Mouse (Mus musculus): ENCODE results near the gene Raet1e. TPM values are rescaled to one million over a fixed set of nuclear protein-coding genes. Genes with fewer than 3 reads are reported as not detected.
"Not testable (repeated sequence)": the region's sequence is repeated elsewhere in the genome, so short reads cannot be mapped to it uniquely, and the experiment has no call there.

The Raet1e gene
- polyA plus RNA-seq (2014; fragmentation: Nextera tagmentation; extraction: Ambion mirVana): 6.1 and 7.9 TPM in 2 replicates

GRCm38 (mm10) chr10:22158310-22158999 lies at the start of gene Raet1e, which contains the start of gene H60b:
Raet1e (plus strand) TSS chr10:22158569.
H60b (plus strand) TSS chr10:22158586.
- H3K4me1 ChIP-seq (ENCODE audit: control insufficient read depth, insufficient read depth, low read length); H3K27ac ChIP-seq (ENCODE audit: low read depth, low read length); H3K9me3 ChIP-seq (replicated peaks; ENCODE audit: control insufficient read depth, low read length); H3K36me3 ChIP-seq (ENCODE audit: control insufficient read depth, insufficient read depth, low read length); H3K9ac ChIP-seq (ENCODE audit: low read depth, low read length): not testable (repeated sequence)
- peak within 1 kb of the TSS; percentile 71 for H3K4me2 ChIP-seq
- peak within 1 kb of the TSS; percentile 47 for H3K4me3 ChIP-seq (ENCODE audit: low read depth, low read length)
- H3K27me3 ChIP-seq (ENCODE audit: control insufficient read depth, insufficient read depth, low read length): peaks cover 48% of the 10 kb centered on the region
- under 1% methylated on average over 48 of the region's 48 CpGs for WGBS (ENCODE audit: insufficient replicate concordance)
- ATAC-seq (replicated peaks; ENCODE audit: insufficient number of reproducible peaks, low FRiP score, low TSS enrichment): peak; percentile 59; the same call in 1 of the 2 replicates

- Histone ChIP-seq H3K9ac (ENCODE audit: low read depth, low read length) (peak overlapping the region; percentile 58), H3K4me3 (ENCODE audit: low read depth, low read length) (peak overlapping the region; percentile 32), H3K9me3 (replicated peaks; ENCODE audit: control insufficient read depth, low read length) (no peaks in the 10 kb centered on the region), H3K36me3 (ENCODE audit: control insufficient read depth, insufficient read depth, low read length) (no peaks in the 10 kb centered on the region), H3K4me1 (ENCODE audit: control insufficient read depth, insufficient read depth, low read length) (no peaks in the 10 kb centered on the region), H3K27me3 (ENCODE audit: control insufficient read depth, insufficient read depth, low read length) (no peaks in the 10 kb centered on the region), H3K4me2 (peak overlapping the region; percentile 62), H3K27ac (ENCODE audit: low read depth, low read length) (no peak overlapping the region)
- ATAC-seq (replicated peaks; ENCODE audit: insufficient number of reproducible peaks, low FRiP score, low TSS enrichment): no peak; the same call in 1 of the 2 replicates
- WGBS (ENCODE audit: insufficient replicate concordance): under 1% methylated on average over 19 of the region's 19 CpGs
Observed at GRCm38 (mm10) chr10:22140665-22141280, 17.6 kb upstream of the Raet1e start.

- not testable (repeated sequence) for H3K27me3 ChIP-seq (ENCODE audit: control insufficient read depth, insufficient read depth, low read length); H3K9ac ChIP-seq (ENCODE audit: low read depth, low read length); ATAC-seq (replicated peaks; ENCODE audit: insufficient number of reproducible peaks, low FRiP score, low TSS enrichment); H3K4me2 ChIP-seq; H3K27ac ChIP-seq (ENCODE audit: low read depth, low read length); H3K4me3 ChIP-seq (ENCODE audit: low read depth, low read length); H3K4me1 ChIP-seq (ENCODE audit: control insufficient read depth, insufficient read depth, low read length); H3K9me3 ChIP-seq (replicated peaks; ENCODE audit: control insufficient read depth, low read length); H3K36me3 ChIP-seq (ENCODE audit: control insufficient read depth, insufficient read depth, low read length)
- 78% methylated on average over 1 of the region's 1 CpGs for WGBS (ENCODE audit: insufficient replicate concordance)
Observed at GRCm38 (mm10) chr10:22142194-22142593, 16.2 kb upstream of the Raet1e start.

DNA sequence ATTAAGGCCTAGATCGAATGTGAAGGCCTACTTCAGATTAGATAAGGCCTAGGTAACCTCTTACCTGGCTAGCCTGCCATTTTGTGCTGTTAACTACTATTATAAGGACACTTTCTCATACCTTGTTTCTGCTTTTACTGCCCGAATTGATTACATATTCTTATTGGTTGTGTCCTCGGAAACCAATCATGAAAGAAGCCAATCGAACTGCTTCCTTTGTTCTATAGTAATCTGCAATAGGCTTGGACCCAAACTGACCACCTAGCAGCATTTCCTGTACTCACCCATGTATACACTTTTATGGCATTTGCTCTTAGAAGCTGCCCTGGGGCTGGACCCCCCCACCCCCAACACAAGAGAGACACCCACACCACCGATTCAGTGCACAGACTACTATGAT lies 15.4 kb upstream of the Raet1e start:
- Histone ChIP-seq H3K27me3 (ENCODE audit: control insufficient read depth, insufficient read depth, low read length) (no peaks in the 10 kb centered on the region), H3K27ac (ENCODE audit: low read depth, low read length) (no peak overlapping the region), H3K4me3 (ENCODE audit: low read depth, low read length) (no peak overlapping the region), H3K4me1 (ENCODE audit: control insufficient read depth, insufficient read depth, low read length) (no peaks in the 10 kb centered on the region), H3K9me3 (replicated peaks; ENCODE audit: control insufficient read depth, low read length) (no peaks in the 10 kb centered on the region), H3K36me3 (ENCODE audit: control insufficient read depth, insufficient read depth, low read length) (no peaks in the 10 kb centered on the region), H3K9ac (ENCODE audit: low read depth, low read length) (no peak overlapping the region), H3K4me2 (no peak overlapping the region)
- 72% methylated on average over 5 of the region's 5 CpGs for WGBS (ENCODE audit: insufficient replicate concordance)
- no peak for ATAC-seq (replicated peaks; ENCODE audit: insufficient number of reproducible peaks, low FRiP score, low TSS enrichment)

- Histone ChIP-seq H3K36me3 (ENCODE audit: control insufficient read depth, insufficient read depth, low read length) (no peaks in the 10 kb centered on the region), H3K9ac (ENCODE audit: low read depth, low read length) (peak overlapping the region; percentile 74), H3K27me3 (ENCODE audit: control insufficient read depth, insufficient read depth, low read length) (peaks cover 26% of the 10 kb centered on the region), H3K9me3 (replicated peaks; ENCODE audit: control insufficient read depth, low read length) (no peaks in the 10 kb centered on the region), H3K27ac (ENCODE audit: low read depth, low read length) (peak overlapping the region; percentile 36; the same call in 1 of the 2 replicates), H3K4me1 (ENCODE audit: control insufficient read depth, insufficient read depth, low read length) (peaks cover 6% of the 10 kb centered on the region), H3K4me2 (peak overlapping the region; percentile 95), H3K4me3 (ENCODE audit: low read depth, low read length) (peak overlapping the region; percentile 71)
- WGBS (ENCODE audit: insufficient replicate concordance): under 1% methylated on average over 47 of the region's 50 CpGs
- ATAC-seq (replicated peaks; ENCODE audit: insufficient number of reproducible peaks, low FRiP score, low TSS enrichment): peak; percentile 81
Observed at GRCm38 (mm10) chr10:22148441-22149072, 9.8 kb upstream of the Raet1e start.

DNA sequence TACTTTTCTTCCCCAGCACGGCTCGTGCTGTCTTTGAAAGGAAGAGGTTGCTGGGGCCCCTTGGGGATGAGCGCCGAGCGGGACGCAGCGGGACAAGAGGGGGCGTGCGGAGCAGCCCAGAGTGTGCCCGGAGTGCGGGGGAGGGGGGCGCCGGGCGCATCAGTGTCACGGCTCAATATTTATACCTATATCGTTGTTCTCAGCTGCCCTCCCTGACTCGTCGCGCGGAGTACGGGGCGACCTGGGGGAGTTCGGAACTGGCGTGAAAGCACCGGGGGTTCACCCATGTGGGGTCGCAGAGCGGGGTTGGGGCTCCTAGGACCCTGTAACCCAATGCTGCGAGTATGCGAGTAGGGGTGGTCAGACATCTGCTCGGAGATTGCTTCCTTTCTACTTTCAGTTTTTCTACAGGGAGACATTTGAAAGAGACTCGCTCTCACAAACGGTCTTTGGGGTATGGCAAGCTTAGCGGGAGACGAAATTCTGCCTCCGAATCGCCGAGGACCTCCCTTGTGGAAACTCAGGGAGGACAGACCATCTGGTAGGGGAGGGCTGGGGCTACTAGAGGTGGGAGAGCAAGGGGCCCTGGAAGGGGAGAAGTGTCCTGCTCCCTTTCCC lies 9.2 kb upstream of the Raet1e start, which contains the start of gene E030030I06Rik:
Gene E030030I06Rik (minus strand): TSS at position 198 of the 618 bp plus-strand sequence.
- WGBS (ENCODE audit: insufficient replicate concordance): under 1% methylated on average over 36 of the region's 37 CpGs
- peak; percentile 60; the same call in 1 of the 2 replicates for ATAC-seq (replicated peaks; ENCODE audit: insufficient number of reproducible peaks, low FRiP score, low TSS enrichment)
- H3K27ac ChIP-seq (ENCODE audit: low read depth, low read length): peak within 1 kb of the TSS; percentile 36; the same call in 1 of the 2 replicates

GRCm38 (mm10) chr10:22149691-22150465 lies 8.5 kb upstream of the Raet1e start:
- Histone ChIP-seq H3K4me2 (peak overlapping the region; percentile 95), H3K27me3 (ENCODE audit: control insufficient read depth, insufficient read depth, low read length) (peaks cover 26% of the 10 kb centered on the region), H3K36me3 (ENCODE audit: control insufficient read depth, insufficient read depth, low read length) (no peaks in the 10 kb centered on the region), H3K9ac (ENCODE audit: low read depth, low read length) (peak overlapping the region; percentile 74; the same call in 1 of the 2 replicates), H3K4me1 (ENCODE audit: control insufficient read depth, insufficient read depth, low read length) (peaks cover 6% of the 10 kb centered on the region), H3K27ac (ENCODE audit: low read depth, low read length) (no peak overlapping the region), H3K4me3 (ENCODE audit: low read depth, low read length) (peak overlapping the region; percentile 71), H3K9me3 (replicated peaks; ENCODE audit: control insufficient read depth, low read length) (no peaks in the 10 kb centered on the region)
- no peak for ATAC-seq (replicated peaks; ENCODE audit: insufficient number of reproducible peaks, low FRiP score, low TSS enrichment)
- under 1% methylated on average over 50 of the region's 50 CpGs for WGBS (ENCODE audit: insufficient replicate concordance)

More for the DNA sequence above, 9.2 kb upstream of the Raet1e start, which contains the start of gene E030030I06Rik:
- Histone ChIP-seq H3K4me1 (ENCODE audit: control insufficient read depth, insufficient read depth, low read length) (peaks cover 6% of the 10 kb centered on the region), H3K9me3 (replicated peaks; ENCODE audit: control insufficient read depth, low read length) (no peaks in the 10 kb centered on the region), H3K36me3 (ENCODE audit: control insufficient read depth, insufficient read depth, low read length) (no peaks in the 10 kb centered on the region), H3K27me3 (ENCODE audit: control insufficient read depth, insufficient read depth, low read length) (peaks cover 26% of the 10 kb centered on the region), H3K4me2 (peak within 1 kb of the TSS; percentile 95), H3K4me3 (ENCODE audit: low read depth, low read length) (peak within 1 kb of the TSS; percentile 71), H3K9ac (ENCODE audit: low read depth, low read length) (peak within 1 kb of the TSS; percentile 74)
